Mouse (Mus musculus) CH12.LX (cell line): ENCODE results near the gene Tex12. TPM values are rescaled to one million over a fixed set of nuclear protein-coding genes. Genes with fewer than 3 reads are reported as not detected.

Source experiments
- DNase-seq: peaks from one replicate; pipeline ENCODE4 v3.0.0-alpha.2; 2013; ENCODE audit errors: extremely low read depth
- H3K27ac ChIP-seq: 2 replicates; pipeline ENCODE4 v1.5.1; 2012; ENCODE audit warnings: low read depth, mild to moderate bottlenecking, control low read depth, moderate library complexity; ENCODE audit not compliant: insufficient read depth
- H3K27me3 ChIP-seq: replicated peaks from 2 replicates; pipeline ENCODE3; 2012; ENCODE audit warnings: inconsistent platforms
- H3K36me3 ChIP-seq, 2 experiments: replicated peaks in 1 of 2; 2 replicates each; pipeline versions ENCODE3 to v1.6.1; 2012; ENCODE audit warnings: inconsistent platforms in 1 of 2, low read length in 1 of 2, mild to moderate bottlenecking in 1 of 2, mixed read lengths in 1 of 2, moderate library complexity in 1 of 2; ENCODE audit not compliant: control insufficient read depth in 1 of 2, insufficient read depth in 1 of 2
- H3K4me1 ChIP-seq, 2 experiments: 2 replicates each; pipeline ENCODE4 v1.6.1; 2012; ENCODE audit warnings: inconsistent platforms in 1 of 2, moderate library complexity in 1 of 2; ENCODE audit not compliant: insufficient read depth in 2 of 2, control insufficient read depth in 1 of 2
- H3K4me2 ChIP-seq: 2 replicates; pipeline ENCODE4 v1.6.1; 2012; ENCODE audit warnings: low read depth, mild to moderate bottlenecking, control low read depth; ENCODE audit not compliant: poor library complexity, insufficient read depth, severe bottlenecking
- H3K4me3 ChIP-seq, 3 experiments: fragments of 150-350 bp in 1 of 3; sonication (generic) in 1 of 3; replicated peaks in 1 of 3; 2 replicates each; pipeline versions ENCODE3 to v1.5.1; 2011 to 2012; ENCODE audit warnings: low read depth in 2 of 3, low read length in 2 of 3, mild to moderate bottlenecking in 2 of 3, moderate library complexity in 2 of 3, control low read depth in 1 of 3, improper control_type of control experiment in 1 of 3, inconsistent platforms in 1 of 3, mixed read lengths in 1 of 3; ENCODE audit not compliant: poor library complexity in 1 of 3
- H3K79me2 ChIP-seq: replicated peaks from 2 replicates; pipeline ENCODE4 v1.6.1; 2012; ENCODE audit warnings: mild to moderate bottlenecking, moderate library complexity; ENCODE audit not compliant: control insufficient read depth, poor library complexity, insufficient read depth, severe bottlenecking; ENCODE audit errors: extremely low read depth
- H3K9ac ChIP-seq: 2 replicates; pipeline ENCODE4 v1.6.1; 2012; ENCODE audit warnings: low read depth, mild to moderate bottlenecking, control low read depth, moderate library complexity; ENCODE audit not compliant: insufficient read depth
- H3K9me3 ChIP-seq: replicated peaks from 2 replicates; pipeline ENCODE3; 2012; ENCODE audit warnings: low read length, inconsistent platforms, mixed read lengths
- BHLHE40 ChIP-seq: IDR thresholded peaks from 2 replicates; pipeline ENCODE4 v1.6.1; 2011; ENCODE audit warnings: mild to moderate bottlenecking, low read depth, low read length, improper control_type of control experiment
- CTCF ChIP-seq, 2 experiments: IDR thresholded peaks in 1 of 2; conservative IDR thresholded peaks in 1 of 2; 2 replicates each; pipeline ENCODE4 v1.5.1; 2011 to 2012; ENCODE audit warnings: low read depth in 2 of 2, low read length in 2 of 2, improper control_type of control experiment in 1 of 2, inconsistent platforms in 1 of 2, mild to moderate bottlenecking in 1 of 2, moderate library complexity in 1 of 2
- E2F4 ChIP-seq: IDR thresholded peaks from 2 replicates; pipeline ENCODE4 v1.6.1; 2011; ENCODE audit warnings: low read depth, low read length, improper control_type of control experiment; ENCODE audit not compliant: insufficient replicate concordance
- EP300 ChIP-seq: IDR thresholded peaks from 2 replicates; pipeline ENCODE4 v1.6.1; 2011; ENCODE audit warnings: low read length, improper control_type of control experiment
- ETS1 ChIP-seq: conservative IDR thresholded peaks from 2 replicates; pipeline ENCODE4 v1.6.1; 2012; ENCODE audit warnings: low read depth, mild to moderate bottlenecking, inconsistent platforms, low read length, improper control_type of control experiment, moderate library complexity
- GABPA ChIP-seq: IDR thresholded peaks from 2 replicates; pipeline ENCODE4 v1.6.1; 2012; ENCODE audit warnings: low read depth, low read length, improper control_type of control experiment, inconsistent platforms; ENCODE audit not compliant: insufficient replicate concordance
- IRF4 ChIP-seq: IDR thresholded peaks from 2 replicates; pipeline ENCODE4 v1.6.1; 2014; ENCODE audit warnings: low read depth, mild to moderate bottlenecking, inconsistent platforms, low read length, improper control_type of control experiment
- JUN ChIP-seq: IDR thresholded peaks from 2 replicates; pipeline ENCODE4 v1.6.1; 2011; ENCODE audit warnings: low read depth, mild to moderate bottlenecking, low read length, improper control_type of control experiment, moderate library complexity; ENCODE audit not compliant: insufficient read depth
- JUND ChIP-seq: conservative IDR thresholded peaks from 2 replicates; pipeline ENCODE4 v1.6.1; 2011; ENCODE audit warnings: low read depth, low read length, improper control_type of control experiment
- MAFK ChIP-seq: IDR thresholded peaks from 2 replicates; pipeline ENCODE4 v1.6.1; 2011; ENCODE audit warnings: low read length, improper control_type of control experiment; ENCODE audit not compliant: insufficient replicate concordance
- MAX ChIP-seq: IDR thresholded peaks from 2 replicates; pipeline ENCODE4 v1.6.1; 2011; ENCODE audit warnings: low read length, improper control_type of control experiment
- MAZ ChIP-seq: IDR thresholded peaks from 2 replicates; pipeline ENCODE4 v1.6.1; 2012; ENCODE audit warnings: low read depth, mild to moderate bottlenecking, inconsistent platforms, low read length, improper control_type of control experiment, moderate library complexity
- MXI1 ChIP-seq: IDR thresholded peaks from 2 replicates; pipeline ENCODE4 v1.6.1; 2011; ENCODE audit warnings: mild to moderate bottlenecking, low read depth, low read length, improper control_type of control experiment
- MYC ChIP-seq: IDR thresholded peaks from 2 replicates; pipeline ENCODE4 v1.6.1; 2011; ENCODE audit warnings: low read depth, mild to moderate bottlenecking, improper control_type of control experiment, low read length
- NELFE ChIP-seq: IDR thresholded peaks from 2 replicates; pipeline ENCODE4 v1.6.1; 2011; ENCODE audit warnings: low read depth, low read length, improper control_type of control experiment
- PAX5 ChIP-seq: IDR thresholded peaks from 2 replicates; pipeline ENCODE4 v1.6.1; 2012; ENCODE audit warnings: low read length, inconsistent platforms, mixed read lengths
- POLR2A ChIP-seq: IDR thresholded peaks from 2 replicates; pipeline ENCODE4 v1.6.1; 2011; ENCODE audit warnings: low read depth, mild to moderate bottlenecking, improper control_type of control experiment, low read length
- POLR2AphosphoS2 ChIP-seq: IDR thresholded peaks from 2 replicates; pipeline ENCODE4 v1.6.1; 2011; ENCODE audit warnings: low read depth, low read length, improper control_type of control experiment
- RAD21 ChIP-seq: IDR thresholded peaks from 2 replicates; pipeline ENCODE4 v1.6.1; 2011; ENCODE audit warnings: low read depth, mild to moderate bottlenecking, low read length, improper control_type of control experiment, moderate library complexity
- RCOR1 ChIP-seq: conservative IDR thresholded peaks from 2 replicates; pipeline ENCODE4 v1.6.1; 2012; ENCODE audit warnings: low read depth, mild to moderate bottlenecking, inconsistent platforms, low read length, improper control_type of control experiment
- SIN3A ChIP-seq: IDR thresholded peaks from 2 replicates; pipeline ENCODE4 v1.6.1; 2012; ENCODE audit warnings: low read length, improper control_type of control experiment, inconsistent platforms
- TBP ChIP-seq: conservative IDR thresholded peaks from 2 replicates; pipeline ENCODE4 v1.6.1; 2011; ENCODE audit warnings: low read depth, low read length, improper control_type of control experiment
- UBTF ChIP-seq: IDR thresholded peaks from 2 replicates; pipeline ENCODE4 v1.6.1; 2012; ENCODE audit warnings: low read depth, mild to moderate bottlenecking, inconsistent platforms, low read length, improper control_type of control experiment, moderate library complexity
- USF2 ChIP-seq: conservative IDR thresholded peaks from 2 replicates; pipeline ENCODE4 v1.6.1; 2011; ENCODE audit warnings: low read depth, low read length, improper control_type of control experiment
- ZKSCAN1 ChIP-seq: IDR thresholded peaks from 2 replicates; pipeline ENCODE4 v1.6.1; 2012; ENCODE audit warnings: low read depth, inconsistent platforms, low read length, improper control_type of control experiment, borderline replicate concordance
- dilution Hi-C: fragments of 300-500 bp; cut with MboI; formaldehyde crosslinking; loops from 2 replicates; pipeline ENCODE4 v1.14.3; 2020; ENCODE audit warnings: low sequenced_read_pairs; ENCODE audit not compliant: extremely low pct_unique_long_range_greater_than_20kb, extremely low pct_ligation_motif_present
- in situ Hi-C: fragments of 300-500 bp; cut with MboI; formaldehyde crosslinking; loops from 3 replicates; pipeline ENCODE4 v1.14.3; 2019; ENCODE audit warnings: low sequenced_read_pairs, low pct_ligation_motif_present, low pct_unique_long_range_greater_than_20kb, mixed read lengths
- polyA plus RNA-seq: library from polyadenylated mRNA; unstranded; fragments of >175 nt; gene quantifications from 2 replicates; pipeline ENCODE4 v1.2.1, GENCODE M21; 2012; ENCODE audit warnings: low read depth; ENCODE audit not compliant: insufficient read length
- total RNA-seq, 2 experiments: library from RNA; depleted of rRNA; stranded (reverse); fragments of 300-350 nt in 1 of 2; fragments of >200 nt in 1 of 2; gene quantifications; 2 replicates each; pipeline ENCODE4 v1.2.3; 2012 to 2014

Gene Tex12
- total and polyA plus RNA-seq, 3 experiments: not detected

- no peak for TF ChIP-seq RCOR1
- no peak for TF ChIP-seq CTCF (conservative IDR thresholded peaks at IDR 0.05 in 1 of 2, IDR thresholded peaks at IDR 0.05 in 1 of 2; ENCODE audit: low read depth in 2 of 2, low read length in 2 of 2)
- no peak for TF ChIP-seq ZKSCAN1
Observed at GRCm38 (mm10) chr9:50590856-50591518, 29.9 kb upstream of the Tex12 start (continued).

DNA sequence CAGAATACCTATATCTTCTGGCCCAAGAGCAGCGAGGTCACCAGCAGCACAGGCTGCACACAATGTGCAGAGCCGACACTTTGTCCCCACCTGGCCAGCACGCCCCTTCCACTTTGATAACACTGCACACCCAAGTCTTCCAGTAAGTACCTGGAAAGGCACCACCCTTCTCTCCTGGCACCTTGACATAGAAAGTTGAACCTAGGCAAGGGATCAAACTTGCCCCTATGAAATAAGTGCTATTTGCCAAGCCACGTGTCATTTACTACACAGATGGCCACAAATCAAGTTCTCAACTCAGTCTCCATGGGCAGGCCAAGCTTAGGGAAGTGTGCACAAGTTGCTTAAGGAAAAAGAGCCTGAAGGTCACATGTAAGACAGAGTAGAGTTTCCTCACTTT is 25.8 kb upstream of the Tex12 start:
- dilution Hi-C loops (no loop called here), in situ Hi-C loops (loop anchor here (5.0 kb wide), 1 partner anchor 50 kb away; no protein-coding TSS in a partner anchor)
- Histone ChIP-seq H3K9ac (no peak overlapping the region), H3K36me3 (no peaks in the 10 kb centered on the region), H3K4me3 (no peak overlapping the region), H3K27ac (no peak overlapping the region), H3K4me1 (peaks cover 5 to 16% of the 10 kb centered on the region in 2 experiments), H3K27me3 (no peaks in the 10 kb centered on the region), H3K79me2 (no peaks in the 10 kb centered on the region)
- DNase-seq: no peak
- TF ChIP-seq JUN (no peak), IRF4 (no peak), POLR2A (no peak), POLR2AphosphoS2 (no peak), SIN3A (no peak), TBP (no peak), NELFE (no peak), MAX (no peak), MYC (no peak), USF2 (no peak), UBTF (no peak), MAZ (no peak), RAD21 (no peak), RCOR1 (no peak), E2F4 (no peak)
- TF ChIP-seq, all 38 proteins: peak for 0
- H3K9me3 ChIP-seq: no peaks in the 10 kb centered on the region
- H3K4me2 ChIP-seq: no peak overlapping the region

DNA sequence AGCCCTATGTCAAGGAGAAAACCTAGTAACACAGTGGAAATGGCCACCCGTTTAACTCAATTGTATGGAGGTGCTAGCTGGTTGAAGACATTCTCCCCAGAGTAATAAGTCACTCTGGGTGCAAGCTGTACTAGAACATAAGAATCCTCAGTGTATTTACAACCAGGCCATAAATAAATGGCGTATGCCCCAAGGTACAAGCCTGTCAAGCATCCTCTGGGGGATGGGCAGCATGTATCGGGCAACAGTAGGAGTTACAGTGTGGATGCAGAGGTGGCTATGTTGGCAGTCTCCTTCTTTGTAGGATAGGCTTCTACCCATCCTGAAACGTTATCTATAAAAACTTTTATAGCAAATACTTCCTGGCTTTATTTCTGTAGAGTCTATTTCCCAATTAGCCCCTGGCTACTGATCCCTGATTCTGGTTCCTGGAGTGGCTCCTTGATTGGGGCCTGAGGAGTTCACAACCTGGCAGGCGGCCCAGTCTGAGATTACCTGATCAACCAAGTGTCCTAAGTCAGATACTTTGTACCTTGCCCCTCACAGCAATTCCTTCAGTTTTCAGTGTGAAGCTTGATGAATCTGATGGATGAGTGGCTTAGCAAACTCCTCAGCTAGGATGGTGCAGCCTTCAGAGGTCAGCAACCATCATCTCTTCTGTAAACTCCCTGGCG is 24.2 kb upstream of the Tex12 start:
- no peak overlapping the region for H3K27ac ChIP-seq
- no peaks in the 10 kb centered on the region for H3K79me2 ChIP-seq
- no peaks in the 10 kb centered on the region for H3K27me3 ChIP-seq
- dilution Hi-C loops: no loop called here
- peaks cover 0 to 4% of the 10 kb centered on the region in 2 experiments; a peak in 2 of 4 replicates for H3K4me1 ChIP-seq
- no peak overlapping the region for H3K4me2 ChIP-seq
- no peak for TF ChIP-seq POLR2A
- TF ChIP-seq ETS1: no peak
- no peak for TF ChIP-seq EP300
- TF ChIP-seq PAX5: no peak
- TF ChIP-seq BHLHE40: no peak
- TF ChIP-seq JUND: no peak
- no peak for TF ChIP-seq TBP
- no peak for TF ChIP-seq MAFK
- no peak for TF ChIP-seq CTCF (conservative IDR thresholded peaks at IDR 0.05 in 1 of 2, IDR thresholded peaks at IDR 0.05 in 1 of 2; ENCODE audit: low read depth in 2 of 2, low read length in 2 of 2)
- TF ChIP-seq MXI1: no peak
- TF ChIP-seq GABPA: no peak
- TF ChIP-seq ZKSCAN1: no peak
- no peaks in the 10 kb centered on the region for H3K9me3 ChIP-seq
- H3K4me3 ChIP-seq: no peak overlapping the region
- DNase-seq: no peak
- in situ Hi-C loops: loop anchor here (5.0 kb wide), 1 partner anchor 48 kb away; no protein-coding TSS in a partner anchor
- no peaks in the 10 kb centered on the region for H3K36me3 ChIP-seq
- H3K9ac ChIP-seq: no peak overlapping the region
